In the genomic region with DNA sequence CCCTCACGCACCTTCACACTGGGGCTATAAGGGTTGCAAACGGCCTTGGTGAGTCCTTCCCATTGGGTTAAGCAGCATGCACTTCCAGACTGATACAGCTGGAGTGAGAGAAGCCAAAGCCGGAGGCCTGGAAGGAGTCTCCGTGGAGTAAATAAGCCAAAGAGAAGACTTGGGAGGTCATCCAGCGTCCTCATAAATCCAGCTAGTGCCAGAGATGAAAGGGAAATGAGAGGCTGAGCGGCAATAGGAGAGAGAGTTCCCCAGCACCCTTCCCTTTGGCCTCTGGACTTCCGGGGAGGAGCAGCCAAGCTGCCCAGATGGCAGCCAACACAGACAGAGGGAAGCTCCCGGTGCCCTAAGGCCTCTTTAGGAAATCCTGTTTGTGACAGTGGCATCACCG, we compare ENCODE assay signal across 9 mouse cellular contexts. TPM values are rescaled to one million over a fixed set of nuclear protein-coding genes. Genes with fewer than 3 reads are reported as not detected.
DNase-seq lines count a peak whose midpoint lies in the region; ATAC-seq lines count a peak whose summit lies in the region.
"Had no signal": no experiment of that assay in that cellular context is flagged by ENCODE, and none has a peak within 500 bp of the region (broad histone marks: within the 10 kb centered on the region; RNA-seq: fewer than 3 reads in every experiment).

No protein-coding gene starts in this region.

- H3K4me1 ChIP-seq in kidney, embryonic 15.5 days, result peaks cover 13% of the 10 kb centered on the region
- H3K4me1 ChIP-seq in neural tube, embryonic 15.5 days, result peaks cover 5% of the 10 kb centered on the region; the same call in 1 of the 2 replicates
- no peaks in the 10 kb centered on the region for H3K4me1 ChIP-seq in hindbrain, embryonic 12.5 days

- peak overlapping the region; percentile 57 for H3K27ac ChIP-seq in kidney, embryonic 15.5 days
- no peak overlapping the region for H3K27ac ChIP-seq in neural tube, embryonic 15.5 days (replicated peaks)
- H3K27ac ChIP-seq in hindbrain, embryonic 12.5 days, result no peak overlapping the region

- 17% methylated on average over 9 of the region's 9 CpGs for WGBS in kidney, embryonic 15.5 days
- WGBS in neural tube, embryonic 15.5 days, result 45% methylated on average over 9 of the region's 9 CpGs
- 75% methylated on average over 9 of the region's 9 CpGs for WGBS in hindbrain, embryonic 12.5 days

- ATAC-seq in kidney, embryonic 15.5 days (replicated peaks; ENCODE audit: low FRiP score), result peak; percentile 47
- no peak for ATAC-seq in neural tube, embryonic 15.5 days (ENCODE audit: low FRiP score)
- no peak for ATAC-seq in hindbrain, embryonic 12.5 days (ENCODE audit: low FRiP score)
- ATAC-seq: Patski had no signal

- peak; percentile 82 for DNase-seq in adrenal gland, postnatal 14 days
- peak; percentile 34 to 36 for DNase-seq in gastrocnemius, postnatal 36 days
- DNase-seq in lung, postnatal 36 days, result peak; percentile 81
- DNase-seq in right cerebral cortex, postnatal 25 days, result no peak
- DNase-seq in right cerebral cortex, postnatal 14 days, result no peak

- no peaks in the 10 kb centered on the region for H3K36me3 ChIP-seq in kidney, embryonic 15.5 days
- H3K36me3 ChIP-seq in neural tube, embryonic 15.5 days, result no peaks in the 10 kb centered on the region
- no peaks in the 10 kb centered on the region for H3K36me3 ChIP-seq in hindbrain, embryonic 12.5 days

- H3K27me3 ChIP-seq in kidney, embryonic 15.5 days, result no peaks in the 10 kb centered on the region
- H3K27me3 ChIP-seq in neural tube, embryonic 15.5 days (replicated peaks), result no peaks in the 10 kb centered on the region
- H3K27me3 ChIP-seq in hindbrain, embryonic 12.5 days, result no peaks in the 10 kb centered on the region
- H3K27me3 ChIP-seq: Patski had no signal

- H3K4me3 ChIP-seq in kidney, embryonic 15.5 days (replicated peaks), result no peak overlapping the region
- no peak overlapping the region for H3K4me3 ChIP-seq in neural tube, embryonic 15.5 days (replicated peaks)
- H3K4me3 ChIP-seq in hindbrain, embryonic 12.5 days, result no peak overlapping the region

- peak overlapping the region; percentile 15; the same call in 1 of the 2 replicates for H3K4me2 ChIP-seq in kidney, embryonic 15.5 days
- no peak overlapping the region for H3K4me2 ChIP-seq in neural tube, embryonic 15.5 days
- H3K4me2 ChIP-seq in hindbrain, embryonic 12.5 days (replicated peaks), result no peak overlapping the region

- H3K9ac ChIP-seq in kidney, embryonic 15.5 days, result no peak overlapping the region
- no peak overlapping the region for H3K9ac ChIP-seq in neural tube, embryonic 15.5 days (replicated peaks)
- no peak overlapping the region for H3K9ac ChIP-seq in hindbrain, embryonic 12.5 days

- intact Hi-C loops in gastrocnemius, postnatal 36 days (cut with DNase I), result no loop called here

- no peaks in the 10 kb centered on the region for H3K9me3 ChIP-seq in kidney, embryonic 15.5 days (replicated peaks)
- H3K9me3 ChIP-seq in neural tube, embryonic 15.5 days (replicated peaks), result no peaks in the 10 kb centered on the region
- no peaks in the 10 kb centered on the region for H3K9me3 ChIP-seq in hindbrain, embryonic 12.5 days (replicated peaks)

RNA-seq across cellular contexts. Expression of a gene that starts 52.5 kb away (rescaled TPM):
- total RNA-seq in adrenal gland, postnatal 14 days (2021), result 30.1 and 32.0 TPM in 2 replicates
- total RNA-seq in gastrocnemius, postnatal 36 days (2021), result 10 to 100 TPM; 11.6 to 14.9 TPM
- 31.4 and 31.6 TPM in 2 replicates for polyA plus RNA-seq in kidney, embryonic 15.5 days (2015; fragmentation: Nextera tagmentation; extraction: Ambion mirVana)
- 21.9 and 23.6 TPM in 2 replicates for polyA plus RNA-seq in neural tube, embryonic 15.5 days (2015; fragmentation: Nextera tagmentation; extraction: Ambion mirVana)
- 32.4 and 35.1 TPM in 2 replicates for polyA plus RNA-seq in hindbrain, embryonic 12.5 days (2016; fragmentation: Nextera tagmentation; extraction: Ambion mirVana)

Comparison
In these comparisons a context has a peak if more than half of its experiments do, and no peak if none do; other contexts are left out.
1. DNase-seq: peak in adrenal gland, postnatal 14 days (single experiment), gastrocnemius, postnatal 36 days (2 of 2) and lung, postnatal 36 days (single experiment); none in right cerebral cortex, postnatal 25 days (single experiment) and right cerebral cortex, postnatal 14 days (single experiment).